Mouse (Mus musculus): ENCODE results near the gene Dhdh. TPM values are rescaled to one million over a fixed set of nuclear protein-coding genes. Genes with fewer than 3 reads are reported as not detected.

Dhdh gene
- polyA plus RNA-seq, 1 experiment from 2014 or later, result 5.8 TPM

- peak; percentile 78 for DNase-seq (ENCODE audit: low spot score)
- peaks cover 40% of the 10 kb centered on the region for H3K4me1 ChIP-seq (replicated peaks; ENCODE audit: control insufficient read depth, insufficient read depth, low read length)
These were observed 36.4 kb upstream of the Dhdh start for GRCm38 (mm10) chr7:45524841-45525621.

GRCm38 (mm10) chr7:45523678-45524170, 35.1 kb upstream of the Dhdh start:
- DNase-seq (ENCODE audit: low spot score) (peak; percentile 29), ATAC-seq (replicated peaks; ENCODE audit: low FRiP score) (no peak)
- Histone ChIP-seq H3K27me3 (replicated peaks; ENCODE audit: control insufficient read depth, insufficient read depth, low read length) (no peaks in the 10 kb centered on the region), H3K9ac (ENCODE audit: low read depth, low read length) (peak overlapping the region; percentile 76), H3K27ac (ENCODE audit: low read depth, low read length) (peak overlapping the region; percentile 68), H3K4me1 (replicated peaks; ENCODE audit: control insufficient read depth, insufficient read depth, low read length) (peaks cover 43% of the 10 kb centered on the region), H3K4me3 (ENCODE audit: low read depth, low read length) (peak overlapping the region; percentile 87), H3K9me3 (ENCODE audit: control insufficient read depth, low read length) (no peaks in the 10 kb centered on the region), H3K4me2 (peak overlapping the region; percentile 80), H3K36me3 (ENCODE audit: control insufficient read depth, insufficient read depth, low read length) (peaks cover 9% of the 10 kb centered on the region; the same call in 1 of the 2 replicates)
- WGBS, result 62% methylated on average over 13 of the region's 13 CpGs

More at GRCm38 (mm10) chr7:45524841-45525621, 36.4 kb upstream of the Dhdh start:
- ATAC-seq (replicated peaks; ENCODE audit: low FRiP score), result peak; percentile 87
- H3K9me3 ChIP-seq (ENCODE audit: control insufficient read depth, low read length), result no peaks in the 10 kb centered on the region
- H3K4me3 ChIP-seq (ENCODE audit: low read depth, low read length), result peak overlapping the region; percentile 87
- H3K36me3 ChIP-seq (ENCODE audit: control insufficient read depth, insufficient read depth, low read length), result peaks cover 9% of the 10 kb centered on the region; the same call in 1 of the 2 replicates
- H3K9ac ChIP-seq (ENCODE audit: low read depth, low read length), result peak overlapping the region; percentile 97
- H3K27ac ChIP-seq (ENCODE audit: low read depth, low read length), result peak overlapping the region; percentile 99
- WGBS, result 6% methylated on average over 12 of the region's 12 CpGs
- H3K4me2 ChIP-seq, result peak overlapping the region; percentile 80
- no peaks in the 10 kb centered on the region for H3K27me3 ChIP-seq (replicated peaks; ENCODE audit: control insufficient read depth, insufficient read depth, low read length)

- H3K4me1 ChIP-seq (replicated peaks; ENCODE audit: control insufficient read depth, insufficient read depth, low read length), result peaks cover 43% of the 10 kb centered on the region
- no peak for ATAC-seq (replicated peaks; ENCODE audit: low FRiP score)
These were observed 34.5 kb upstream of the Dhdh start for GRCm38 (mm10) chr7:45522957-45523676.

GRCm38 (mm10) chr7:45522194-45522752, 33.7 kb upstream of the Dhdh start:
- H3K4me1 ChIP-seq (replicated peaks; ENCODE audit: control insufficient read depth, insufficient read depth, low read length), result peaks cover 43% of the 10 kb centered on the region
- no peak for DNase-seq (ENCODE audit: low spot score)
- no peaks in the 10 kb centered on the region for H3K27me3 ChIP-seq (replicated peaks; ENCODE audit: control insufficient read depth, insufficient read depth, low read length)
- peaks cover 9% of the 10 kb centered on the region; the same call in 1 of the 2 replicates for H3K36me3 ChIP-seq (ENCODE audit: control insufficient read depth, insufficient read depth, low read length)
- 52% methylated on average over 16 of the region's 16 CpGs for WGBS
- H3K9ac ChIP-seq (ENCODE audit: low read depth, low read length), result peak overlapping the region; percentile 64
- H3K4me3 ChIP-seq (ENCODE audit: low read depth, low read length), result peak overlapping the region; percentile 87
- H3K9me3 ChIP-seq (ENCODE audit: control insufficient read depth, low read length), result no peaks in the 10 kb centered on the region
- peak overlapping the region; percentile 80 for H3K4me2 ChIP-seq
- H3K27ac ChIP-seq (ENCODE audit: low read depth, low read length), result peak overlapping the region; percentile 23; the same call in 1 of the 2 replicates
- no peak for ATAC-seq (replicated peaks; ENCODE audit: low FRiP score)

More at GRCm38 (mm10) chr7:45522957-45523676, 34.5 kb upstream of the Dhdh start:
- H3K9ac ChIP-seq (ENCODE audit: low read depth, low read length), result peak overlapping the region; percentile 76
- peak; percentile 36 for DNase-seq (ENCODE audit: low spot score)
- H3K27ac ChIP-seq (ENCODE audit: low read depth, low read length), result peak overlapping the region; percentile 68
- H3K9me3 ChIP-seq (ENCODE audit: control insufficient read depth, low read length), result no peaks in the 10 kb centered on the region
- peaks cover 9% of the 10 kb centered on the region; the same call in 1 of the 2 replicates for H3K36me3 ChIP-seq (ENCODE audit: control insufficient read depth, insufficient read depth, low read length)
- 63% methylated on average over 18 of the region's 18 CpGs for WGBS
- peak overlapping the region; percentile 80 for H3K4me2 ChIP-seq
- H3K27me3 ChIP-seq (replicated peaks; ENCODE audit: control insufficient read depth, insufficient read depth, low read length), result no peaks in the 10 kb centered on the region
- peak overlapping the region; percentile 87 for H3K4me3 ChIP-seq (ENCODE audit: low read depth, low read length)

GRCm38 (mm10) chr7:45521728-45522184, 33.2 kb upstream of the Dhdh start:
- Histone ChIP-seq H3K36me3 (ENCODE audit: control insufficient read depth, insufficient read depth, low read length) (peaks cover 9% of the 10 kb centered on the region; the same call in 1 of the 2 replicates), H3K4me1 (replicated peaks; ENCODE audit: control insufficient read depth, insufficient read depth, low read length) (peaks cover 40% of the 10 kb centered on the region), H3K4me2 (peak overlapping the region; percentile 80), H3K4me3 (ENCODE audit: low read depth, low read length) (peak overlapping the region; percentile 87), H3K9ac (ENCODE audit: low read depth, low read length) (peak overlapping the region; percentile 64), H3K27ac (ENCODE audit: low read depth, low read length) (peak overlapping the region; percentile 23), H3K9me3 (ENCODE audit: control insufficient read depth, low read length) (no peaks in the 10 kb centered on the region), H3K27me3 (replicated peaks; ENCODE audit: control insufficient read depth, insufficient read depth, low read length) (no peaks in the 10 kb centered on the region)
- ATAC-seq (replicated peaks; ENCODE audit: low FRiP score), result peak; percentile 38
- under 1% methylated on average over 28 of the region's 28 CpGs for WGBS
- peak; percentile 84 for DNase-seq (ENCODE audit: low spot score)

GRCm38 (mm10) chr7:45520605-45521004, 32.0 kb upstream of the Dhdh start:
- H3K4me2 ChIP-seq, result no peak overlapping the region; the same call in 1 of the 2 replicates
- H3K4me1 ChIP-seq (replicated peaks; ENCODE audit: control insufficient read depth, insufficient read depth, low read length), result peaks cover 49% of the 10 kb centered on the region

GRCm38 (mm10) chr7:45519345-45520120, 30.9 kb upstream of the Dhdh start:
- Histone ChIP-seq H3K4me1 (replicated peaks; ENCODE audit: control insufficient read depth, insufficient read depth, low read length) (peaks cover 53% of the 10 kb centered on the region), H3K9ac (ENCODE audit: low read depth, low read length) (no peak overlapping the region), H3K4me2 (0 out of 2 replicates have a peak overlapping the region, but pooled peaks have one; percentile 2), H3K36me3 (ENCODE audit: control insufficient read depth, insufficient read depth, low read length) (peaks cover 9% of the 10 kb centered on the region; the same call in 1 of the 2 replicates), H3K27ac (ENCODE audit: low read depth, low read length) (no peak overlapping the region), H3K27me3 (replicated peaks; ENCODE audit: control insufficient read depth, insufficient read depth, low read length) (no peaks in the 10 kb centered on the region), H3K4me3 (ENCODE audit: low read depth, low read length) (no peak overlapping the region), H3K9me3 (ENCODE audit: control insufficient read depth, low read length) (no peaks in the 10 kb centered on the region)
- DNase-seq (ENCODE audit: low spot score) (no peak), ATAC-seq (replicated peaks; ENCODE audit: low FRiP score) (no peak)
- WGBS, result 74% methylated on average over 8 of the region's 8 CpGs

More at GRCm38 (mm10) chr7:45520605-45521004, 32.0 kb upstream of the Dhdh start:
- Histone ChIP-seq H3K36me3 (ENCODE audit: control insufficient read depth, insufficient read depth, low read length) (peaks cover 9% of the 10 kb centered on the region; the same call in 1 of the 2 replicates), H3K9me3 (ENCODE audit: control insufficient read depth, low read length) (no peaks in the 10 kb centered on the region), H3K27me3 (replicated peaks; ENCODE audit: control insufficient read depth, insufficient read depth, low read length) (no peaks in the 10 kb centered on the region), H3K27ac (ENCODE audit: low read depth, low read length) (no peak overlapping the region), H3K9ac (ENCODE audit: low read depth, low read length) (no peak overlapping the region), H3K4me3 (ENCODE audit: low read depth, low read length) (no peak overlapping the region)
- WGBS, result 92% methylated on average over 7 of the region's 7 CpGs
- ATAC-seq (replicated peaks; ENCODE audit: low FRiP score), result no peak
- no peak for DNase-seq (ENCODE audit: low spot score)

Measured in liver, embryonic 11.5 days (tissue).